Mouse (Mus musculus): Measurements from ENCODE around the gene Neurod2.

DNA sequence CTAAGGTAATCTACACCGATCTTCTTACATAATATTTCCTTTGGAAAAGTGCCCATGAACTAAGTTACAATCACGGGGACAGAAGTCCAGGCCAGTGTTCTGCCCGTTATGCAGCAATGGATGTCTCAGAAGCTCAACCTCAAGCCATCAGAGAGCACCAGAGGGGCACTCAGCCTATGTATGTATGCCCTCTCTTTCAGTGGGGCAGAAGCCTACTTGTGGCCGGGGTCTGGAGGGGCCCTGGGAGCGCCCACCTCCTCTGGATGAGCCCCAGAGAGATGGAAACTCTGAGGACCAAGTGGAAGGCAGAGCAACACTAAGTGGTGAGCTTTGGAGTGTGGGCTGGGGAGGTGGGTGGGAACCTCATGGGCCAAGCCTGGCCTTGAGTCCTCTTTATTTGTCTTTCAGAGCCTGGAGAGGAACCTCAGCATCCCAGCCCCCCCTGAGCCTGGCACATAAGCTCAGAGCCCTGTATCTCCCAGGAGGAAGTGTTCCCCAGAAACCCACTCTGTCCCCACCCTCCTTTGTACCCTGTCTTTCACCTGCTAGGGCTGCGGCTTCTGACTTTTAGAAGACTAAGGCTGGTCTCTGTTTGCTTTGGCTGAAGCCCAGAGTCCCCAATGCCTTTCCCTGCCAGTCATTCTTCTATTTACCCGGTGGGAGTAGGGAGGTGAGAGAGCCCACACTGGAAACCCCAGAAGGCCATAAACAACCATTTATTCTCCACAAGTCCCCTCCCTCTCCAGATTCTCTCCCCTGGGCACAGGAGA is 27.4 kb upstream of the Neurod2 start:
- TF ChIP-seq CTCF (conservative IDR thresholded peaks at IDR 0.05; ENCODE audit: low read length) (no peak), NANOG (IDR thresholded peaks at IDR 0.05; ENCODE audit: borderline replicate concordance, low read length) (no peak)
